Mouse (Mus musculus): Measurements from ENCODE around the gene Mocs3. TPM values are rescaled to one million over a fixed set of nuclear protein-coding genes. Genes with fewer than 3 reads are reported as not detected.

Mocs3 gene
- polyA plus RNA-seq, 1 experiment, result 33.8 TPM

- Histone ChIP-seq H3K4me1 (ENCODE audit: control insufficient read depth, insufficient read depth, low read length) (no peaks in the 10 kb centered on the region; the same call in 1 of the 2 replicates), H3K4me3 (ENCODE audit: control insufficient read depth, low read depth, low read length) (no peak overlapping the region), H3K36me3 (ENCODE audit: control insufficient read depth, insufficient read depth, low read length) (no peaks in the 10 kb centered on the region), H3K27ac (ENCODE audit: control insufficient read depth, insufficient read depth, low read depth, low read length) (no peak overlapping the region), H3K27me3 (ENCODE audit: control insufficient read depth, insufficient read depth, low read length) (no peaks in the 10 kb centered on the region)
- TF ChIP-seq CTCF (IDR thresholded peaks at IDR 0.05; ENCODE audit: control insufficient read depth, insufficient read depth, insufficient replicate concordance, low read depth, low read length) (no peak), POLR2A (IDR thresholded peaks at IDR 0.05; ENCODE audit: control insufficient read depth, low read depth, low read length) (no peak)
These were observed 26.1 kb downstream of the Mocs3 start for GRCm38 (mm10) chr2:168256506-168256905.

GRCm38 (mm10) chr2:168257188-168257587, 26.8 kb downstream of the Mocs3 start:
- no peaks in the 10 kb centered on the region; the same call in 1 of the 2 replicates for H3K4me1 ChIP-seq (ENCODE audit: control insufficient read depth, insufficient read depth, low read length)
- H3K27ac ChIP-seq (ENCODE audit: control insufficient read depth, insufficient read depth, low read depth, low read length), result no peak overlapping the region
- no peaks in the 10 kb centered on the region for H3K36me3 ChIP-seq (ENCODE audit: control insufficient read depth, insufficient read depth, low read length)
- H3K4me3 ChIP-seq (ENCODE audit: control insufficient read depth, low read depth, low read length), result no peak overlapping the region
- H3K27me3 ChIP-seq (ENCODE audit: control insufficient read depth, insufficient read depth, low read length), result no peaks in the 10 kb centered on the region
- TF ChIP-seq CTCF (IDR thresholded peaks at IDR 0.05; ENCODE audit: control insufficient read depth, insufficient read depth, insufficient replicate concordance, low read depth, low read length) (no peak), POLR2A (IDR thresholded peaks at IDR 0.05; ENCODE audit: control insufficient read depth, low read depth, low read length) (no peak)

GRCm38 (mm10) chr2:168259046-168259445, 28.6 kb downstream of the Mocs3 start:
- Histone ChIP-seq H3K36me3 (ENCODE audit: control insufficient read depth, insufficient read depth, low read length) (no peaks in the 10 kb centered on the region), H3K27me3 (ENCODE audit: control insufficient read depth, insufficient read depth, low read length) (no peaks in the 10 kb centered on the region), H3K4me3 (ENCODE audit: control insufficient read depth, low read depth, low read length) (no peak overlapping the region), H3K27ac (ENCODE audit: control insufficient read depth, insufficient read depth, low read depth, low read length) (no peak overlapping the region), H3K4me1 (ENCODE audit: control insufficient read depth, insufficient read depth, low read length) (peaks cover 7% of the 10 kb centered on the region)
- TF ChIP-seq CTCF (IDR thresholded peaks at IDR 0.05; ENCODE audit: control insufficient read depth, insufficient read depth, insufficient replicate concordance, low read depth, low read length), result no peak
- no peak for TF ChIP-seq POLR2A (IDR thresholded peaks at IDR 0.05; ENCODE audit: control insufficient read depth, low read depth, low read length)

- no peaks in the 10 kb centered on the region for H3K36me3 ChIP-seq (ENCODE audit: control insufficient read depth, insufficient read depth, low read length)
- H3K4me3 ChIP-seq (ENCODE audit: control insufficient read depth, low read depth, low read length), result no peak overlapping the region
- no peak overlapping the region for H3K27ac ChIP-seq (ENCODE audit: control insufficient read depth, insufficient read depth, low read depth, low read length)
- no peak for TF ChIP-seq POLR2A (IDR thresholded peaks at IDR 0.05; ENCODE audit: control insufficient read depth, low read depth, low read length)
- no peak for TF ChIP-seq CTCF (IDR thresholded peaks at IDR 0.05; ENCODE audit: control insufficient read depth, insufficient read depth, insufficient replicate concordance, low read depth, low read length)
- H3K4me1 ChIP-seq (ENCODE audit: control insufficient read depth, insufficient read depth, low read length), result peaks cover 7% of the 10 kb centered on the region
- no peaks in the 10 kb centered on the region for H3K27me3 ChIP-seq (ENCODE audit: control insufficient read depth, insufficient read depth, low read length)
These were observed 29.7 kb downstream of the Mocs3 start for GRCm38 (mm10) chr2:168260124-168260523.

- Histone ChIP-seq H3K36me3 (ENCODE audit: control insufficient read depth, insufficient read depth, low read length) (no peaks in the 10 kb centered on the region), H3K27me3 (ENCODE audit: control insufficient read depth, insufficient read depth, low read length) (no peaks in the 10 kb centered on the region), H3K27ac (ENCODE audit: control insufficient read depth, insufficient read depth, low read depth, low read length) (no peak overlapping the region), H3K4me3 (ENCODE audit: control insufficient read depth, low read depth, low read length) (no peak overlapping the region), H3K4me1 (ENCODE audit: control insufficient read depth, insufficient read depth, low read length) (peaks cover 7% of the 10 kb centered on the region)
- TF ChIP-seq POLR2A (IDR thresholded peaks at IDR 0.05; ENCODE audit: control insufficient read depth, low read depth, low read length) (no peak), CTCF (IDR thresholded peaks at IDR 0.05; ENCODE audit: control insufficient read depth, insufficient read depth, insufficient replicate concordance, low read depth, low read length) (no peak)
These were observed 30.5 kb downstream of the Mocs3 start for GRCm38 (mm10) chr2:168260900-168261299.

GRCm38 (mm10) chr2:168268033-168268432, 37.6 kb downstream of the Mocs3 start:
- H3K4me1 ChIP-seq (ENCODE audit: control insufficient read depth, insufficient read depth, low read length), result peaks cover 7% of the 10 kb centered on the region
- no peak overlapping the region for H3K27ac ChIP-seq (ENCODE audit: control insufficient read depth, insufficient read depth, low read depth, low read length)
- peaks cover 3% of the 10 kb centered on the region for H3K27me3 ChIP-seq (ENCODE audit: control insufficient read depth, insufficient read depth, low read length)
- peak overlapping the region; percentile 77 for H3K4me3 ChIP-seq (ENCODE audit: control insufficient read depth, low read depth, low read length)
- no peaks in the 10 kb centered on the region for H3K36me3 ChIP-seq (ENCODE audit: control insufficient read depth, insufficient read depth, low read length)
- TF ChIP-seq CTCF (IDR thresholded peaks at IDR 0.05; ENCODE audit: control insufficient read depth, insufficient read depth, insufficient replicate concordance, low read depth, low read length) (peak; percentile 66; the same call in 1 of the 2 replicates), POLR2A (IDR thresholded peaks at IDR 0.05; ENCODE audit: control insufficient read depth, low read depth, low read length) (no peak)

GRCm38 (mm10) chr2:168273387-168273786, 43.0 kb downstream of the Mocs3 start:
- H3K36me3 ChIP-seq (ENCODE audit: control insufficient read depth, insufficient read depth, low read length), result no peaks in the 10 kb centered on the region
- H3K4me1 ChIP-seq (ENCODE audit: control insufficient read depth, insufficient read depth, low read length), result peaks cover 7% of the 10 kb centered on the region
- TF ChIP-seq POLR2A (IDR thresholded peaks at IDR 0.05; ENCODE audit: control insufficient read depth, low read depth, low read length) (no peak), CTCF (IDR thresholded peaks at IDR 0.05; ENCODE audit: control insufficient read depth, insufficient read depth, insufficient replicate concordance, low read depth, low read length) (no peak)
- no peak overlapping the region for H3K27ac ChIP-seq (ENCODE audit: control insufficient read depth, insufficient read depth, low read depth, low read length)
- peaks cover 3% of the 10 kb centered on the region for H3K27me3 ChIP-seq (ENCODE audit: control insufficient read depth, insufficient read depth, low read length)
- H3K4me3 ChIP-seq (ENCODE audit: control insufficient read depth, low read depth, low read length), result no peak overlapping the region
